Mouse (Mus musculus) limb, embryonic 14.5 days (tissue): ENCODE data around the gene Adgrl3. TPM values are rescaled to one million over a fixed set of nuclear protein-coding genes. Genes with fewer than 3 reads are reported as not detected.

Source experiments
- ATAC-seq: fragments of 200-750 bp; cut with Nextera tagmentation; 2 replicates; pipeline ENCODE4 v1.8.0; 2017; ENCODE audit warnings: low read depth, moderate number of reproducible peaks, moderate TSS enrichment; ENCODE audit not compliant: low FRiP score
- DNase-seq: peaks from one replicate; pipeline ENCODE4 v3.0.0-alpha.2; 2015; ENCODE audit warnings: low spot score
- H3K27ac ChIP-seq: fragments of 300-500 bp; sonication (generic); replicated peaks from 2 replicates; pipeline ENCODE4 v1.5.1; 2014; ENCODE audit warnings: low read depth, mild to moderate bottlenecking, low read length, moderate library complexity, mixed read lengths
- H3K27me3 ChIP-seq: fragments of 300-500 bp; sonication (generic); 2 replicates; pipeline ENCODE4 v1.6.1; 2014; ENCODE audit warnings: low read length, mixed read lengths; ENCODE audit not compliant: control insufficient read depth, insufficient read depth
- H3K36me3 ChIP-seq: fragments of 300-500 bp; sonication (generic); 2 replicates; pipeline ENCODE4 v1.6.1; 2014; ENCODE audit warnings: mild to moderate bottlenecking, low read length, moderate library complexity, mixed read lengths; ENCODE audit not compliant: control insufficient read depth, insufficient read depth
- H3K4me1 ChIP-seq: fragments of 300-500 bp; sonication (generic); 2 replicates; pipeline ENCODE4 v1.6.1; 2014; ENCODE audit warnings: antibody characterized with exemption, low read length, mixed read lengths; ENCODE audit not compliant: control insufficient read depth, insufficient read depth
- H3K4me2 ChIP-seq: fragments of 300-500 bp; sonication (generic); replicated peaks from 2 replicates; pipeline ENCODE4 v1.6.1; 2014; ENCODE audit warnings: low read depth, mild to moderate bottlenecking, low read length, moderate library complexity; ENCODE audit not compliant: severe bottlenecking
- H3K4me3 ChIP-seq: fragments of 300-500 bp; sonication (generic); replicated peaks from 2 replicates; pipeline ENCODE4 v1.5.1; 2014; ENCODE audit warnings: low read length
- H3K9ac ChIP-seq: fragments of 300-500 bp; sonication (generic); 2 replicates; pipeline ENCODE4 v1.6.1; 2014; ENCODE audit warnings: mild to moderate bottlenecking, low read depth, low read length, moderate library complexity; ENCODE audit not compliant: severe bottlenecking
- H3K9me3 ChIP-seq: fragments of 300-500 bp; sonication (generic); 2 replicates; pipeline ENCODE4 v1.6.1; 2016; ENCODE audit warnings: low read length; ENCODE audit not compliant: control insufficient read depth
- POLR2A ChIP-seq: fragments of 200-500 bp; IDR thresholded peaks from 2 replicates; pipeline ENCODE4 v1.8.0; 2012; ENCODE audit warnings: inconsistent platforms, mild to moderate bottlenecking, moderate library complexity, borderline replicate concordance; ENCODE audit not compliant: insufficient read depth, insufficient read length; ENCODE audit errors: extremely low read depth
- WGBS: fragments of 180-500 bp; shearing (Covaris S2); extraction: QIAGEN DNeasy Blood & Tissue Kit; methylation state at CpG from one replicate; pipeline ENCODE4 v1.1.7; 2014; 5-methylcytosine and 5-hydroxymethylcytosine counted together
- polyA plus RNA-seq, 2 experiments: library from polyadenylated mRNA; depleted of rRNA in 1 of 2; stranded (reverse) in 1 of 2; unstranded in 1 of 2; fragments of >200 nt; fragmentation: Nextera tagmentation in 1 of 2; extraction: Ambion mirVana in 1 of 2; gene quantifications; 2 replicates each; pipeline versions ENCODE4 v1.2.1 to v1.2.3; 2012 to 2014

Adgrl3 gene
- polyA plus RNA-seq, 2 experiments, result 37.6 to 41.1 TPM

DNA sequence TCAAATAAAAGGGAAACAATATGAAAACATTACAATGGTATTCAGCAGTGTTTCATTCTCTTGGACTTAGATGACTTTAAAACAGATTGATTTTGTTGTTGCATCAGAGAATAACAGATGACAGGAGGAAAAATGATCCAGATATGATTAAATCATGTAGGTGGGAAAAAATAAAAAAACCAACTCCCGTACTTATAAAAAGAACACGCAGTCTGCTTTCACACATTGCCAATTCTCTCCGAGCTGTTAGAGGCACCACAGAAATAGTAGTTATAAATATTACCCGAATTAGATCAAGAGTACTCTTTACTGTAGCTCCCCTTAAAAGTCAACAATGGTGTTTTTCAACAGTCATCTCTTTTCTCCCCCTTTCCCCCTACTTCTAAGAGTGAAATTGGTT lies 302.1 kb downstream of the Adgrl3 start:
- Histone ChIP-seq H3K4me1 (no peaks in the 10 kb centered on the region; the same call in 1 of the 2 replicates), H3K9me3 (no peaks in the 10 kb centered on the region), H3K36me3 (no peaks in the 10 kb centered on the region), H3K4me3 (no peak overlapping the region), H3K27me3 (no peaks in the 10 kb centered on the region), H3K4me2 (no peak overlapping the region), H3K27ac (no peak overlapping the region), H3K9ac (no peak overlapping the region)
- no peak for ATAC-seq
- TF ChIP-seq POLR2A, result no peak
- DNase-seq, result no peak
- 89% methylated on average over 4 of the region's 4 CpGs for WGBS

DNA sequence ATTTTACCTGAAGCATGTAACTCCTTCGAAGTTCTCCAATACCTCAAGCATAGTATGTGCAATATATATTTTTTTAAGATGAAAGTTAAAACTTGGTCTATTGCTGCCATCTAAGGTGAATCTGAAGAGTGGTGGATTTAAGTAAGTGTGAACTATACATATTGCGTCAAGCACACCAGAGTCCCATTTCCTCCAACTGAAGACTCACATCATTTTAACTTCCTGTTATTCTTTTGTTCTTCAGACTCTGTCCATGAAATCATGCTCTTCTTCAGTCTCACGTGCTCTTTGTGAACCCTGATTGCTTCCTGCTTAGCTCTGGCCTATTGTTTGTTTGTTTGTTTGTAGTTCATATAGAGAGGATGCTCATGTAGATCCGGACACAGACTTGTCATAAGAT lies 307.0 kb downstream of the Adgrl3 start:
- no peaks in the 10 kb centered on the region for H3K27me3 ChIP-seq
- no peak for TF ChIP-seq POLR2A
- 0 out of 2 replicates have a peak, but pooled peaks cover 3% of the 10 kb centered on the region for H3K4me1 ChIP-seq
- no peak overlapping the region for H3K27ac ChIP-seq
- H3K36me3 ChIP-seq, result no peaks in the 10 kb centered on the region
- no peak for ATAC-seq
- H3K4me2 ChIP-seq, result no peak overlapping the region
- no peaks in the 10 kb centered on the region for H3K9me3 ChIP-seq
- no peak for DNase-seq
- no peak overlapping the region for H3K4me3 ChIP-seq
- no peak overlapping the region for H3K9ac ChIP-seq
- WGBS, result 82% methylated on average over 4 of the region's 4 CpGs

DNA sequence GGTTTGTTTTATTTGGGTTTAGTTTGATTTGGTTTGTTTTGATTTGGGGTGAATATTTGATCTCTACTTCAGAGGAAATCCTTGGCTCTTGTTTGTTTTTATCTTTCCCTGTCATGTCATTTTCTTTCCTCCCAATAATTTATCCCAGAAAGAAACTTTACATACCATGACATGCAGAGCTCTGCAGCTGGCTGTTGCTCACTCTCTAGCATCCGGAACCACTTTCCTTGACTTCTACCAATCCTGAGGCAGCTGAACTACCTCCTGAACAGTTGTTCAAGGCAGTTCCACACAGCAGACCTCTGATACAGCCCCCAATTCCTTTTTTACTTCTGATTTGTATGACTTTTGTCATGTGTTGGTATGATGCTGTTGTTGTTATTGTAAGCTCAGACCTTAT lies 307.5 kb downstream of the Adgrl3 start:
- ATAC-seq (no peak), DNase-seq (no peak)
- Histone ChIP-seq H3K27me3 (no peaks in the 10 kb centered on the region), H3K4me2 (no peak overlapping the region), H3K36me3 (no peaks in the 10 kb centered on the region), H3K9me3 (no peaks in the 10 kb centered on the region), H3K9ac (no peak overlapping the region), H3K4me3 (no peak overlapping the region), H3K27ac (no peak overlapping the region), H3K4me1 (0 out of 2 replicates have a peak, but pooled peaks cover 3% of the 10 kb centered on the region)
- 91% methylated on average over 1 of the region's 1 CpGs for WGBS
- TF ChIP-seq POLR2A, result no peak

DNA sequence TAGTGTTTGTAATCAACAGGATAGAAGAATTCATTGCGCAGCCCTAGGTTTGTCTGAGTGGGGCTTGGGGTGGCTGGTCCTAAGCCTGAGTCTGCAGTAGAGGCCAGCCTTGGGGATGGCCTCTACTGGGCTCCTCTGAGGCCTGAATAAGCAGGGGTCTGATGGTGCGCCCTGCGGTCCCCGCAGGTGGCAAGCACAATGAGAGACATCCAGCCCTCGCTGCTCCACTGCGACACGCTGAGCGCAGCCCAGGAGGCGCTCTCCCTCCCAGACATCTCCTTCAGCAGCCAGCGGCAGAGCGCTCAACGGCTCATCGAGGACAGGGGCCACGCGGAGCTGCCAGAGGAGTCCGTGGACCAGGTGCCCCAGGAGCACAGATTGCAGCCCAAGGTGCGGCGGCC lies 309.6 kb downstream of the Adgrl3 start:
- H3K4me1 ChIP-seq, result 0 out of 2 replicates have a peak, but pooled peaks cover 3% of the 10 kb centered on the region
- TF ChIP-seq POLR2A, result no peak
- no peak for ATAC-seq
- H3K4me3 ChIP-seq, result no peak overlapping the region
- no peaks in the 10 kb centered on the region for H3K9me3 ChIP-seq
- WGBS, result 33% methylated on average over 18 of the region's 18 CpGs
- no peak for DNase-seq
- H3K4me2 ChIP-seq, result no peak overlapping the region
- H3K36me3 ChIP-seq, result no peaks in the 10 kb centered on the region
- no peaks in the 10 kb centered on the region for H3K27me3 ChIP-seq
- no peak overlapping the region for H3K9ac ChIP-seq
- H3K27ac ChIP-seq, result no peak overlapping the region

DNA sequence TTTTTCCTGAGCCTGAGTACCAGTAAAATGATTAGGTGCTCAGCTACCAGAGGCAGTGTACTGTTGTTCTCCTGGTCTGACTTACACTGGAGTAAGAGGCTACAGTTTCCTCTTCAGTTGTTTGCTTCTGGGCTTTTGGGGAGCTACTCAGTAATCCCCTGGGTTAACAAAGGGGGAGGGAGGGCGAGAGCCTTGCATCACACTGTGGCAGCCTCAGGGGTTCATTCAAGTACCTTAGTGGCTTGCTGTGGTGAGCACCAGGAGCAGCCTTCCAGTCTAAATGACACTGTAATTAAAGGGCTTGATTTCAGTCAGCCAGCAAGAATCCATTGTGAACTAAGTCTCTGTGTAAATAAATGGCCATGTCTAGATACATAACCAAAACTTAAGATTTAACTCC lies 324.4 kb downstream of the Adgrl3 start:
- Histone ChIP-seq H3K4me2 (no peak overlapping the region), H3K9ac (no peak overlapping the region), H3K9me3 (no peaks in the 10 kb centered on the region), H3K36me3 (no peaks in the 10 kb centered on the region), H3K4me3 (no peak overlapping the region), H3K27ac (no peak overlapping the region), H3K27me3 (no peaks in the 10 kb centered on the region), H3K4me1 (peaks cover 4% of the 10 kb centered on the region; the same call in 1 of the 2 replicates)
- ATAC-seq (no peak), DNase-seq (no peak)
- WGBS, result 69% methylated on average over 1 of the region's 1 CpGs
- TF ChIP-seq POLR2A, result no peak

DNA sequence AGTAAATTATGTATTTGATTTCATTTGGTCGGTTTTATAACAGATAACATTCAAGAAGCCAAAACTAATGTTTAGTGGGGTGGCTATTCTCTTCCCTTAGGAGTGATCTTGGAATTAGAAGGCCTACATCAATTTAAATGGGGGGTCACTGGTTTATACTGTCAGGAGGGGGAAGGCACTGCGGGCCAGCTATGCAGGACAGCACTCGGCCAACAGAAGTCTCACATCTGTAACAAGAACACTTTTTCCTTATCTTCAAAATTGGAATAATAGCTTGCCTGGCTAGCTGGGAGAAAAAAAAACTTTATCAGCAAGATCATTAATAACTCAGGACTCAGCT lies 325.1 kb downstream of the Adgrl3 start:
- Histone ChIP-seq H3K27me3 (no peaks in the 10 kb centered on the region), H3K27ac (no peak overlapping the region), H3K9ac (no peak overlapping the region), H3K9me3 (no peaks in the 10 kb centered on the region), H3K36me3 (no peaks in the 10 kb centered on the region), H3K4me3 (no peak overlapping the region), H3K4me1 (peaks cover 4% of the 10 kb centered on the region; the same call in 1 of the 2 replicates), H3K4me2 (no peak overlapping the region)
- no peak for TF ChIP-seq POLR2A
- DNase-seq (no peak), ATAC-seq (no peak)
- WGBS, result 55% methylated on average over 3 of the region's 3 CpGs
